Mouse (Mus musculus): ENCODE data around the gene Rab32.
"Not testable (repeated sequence)": the region's sequence is repeated elsewhere in the genome, so short reads cannot be mapped to it uniquely, and the experiment has no call there.

The Rab32 gene

DNA sequence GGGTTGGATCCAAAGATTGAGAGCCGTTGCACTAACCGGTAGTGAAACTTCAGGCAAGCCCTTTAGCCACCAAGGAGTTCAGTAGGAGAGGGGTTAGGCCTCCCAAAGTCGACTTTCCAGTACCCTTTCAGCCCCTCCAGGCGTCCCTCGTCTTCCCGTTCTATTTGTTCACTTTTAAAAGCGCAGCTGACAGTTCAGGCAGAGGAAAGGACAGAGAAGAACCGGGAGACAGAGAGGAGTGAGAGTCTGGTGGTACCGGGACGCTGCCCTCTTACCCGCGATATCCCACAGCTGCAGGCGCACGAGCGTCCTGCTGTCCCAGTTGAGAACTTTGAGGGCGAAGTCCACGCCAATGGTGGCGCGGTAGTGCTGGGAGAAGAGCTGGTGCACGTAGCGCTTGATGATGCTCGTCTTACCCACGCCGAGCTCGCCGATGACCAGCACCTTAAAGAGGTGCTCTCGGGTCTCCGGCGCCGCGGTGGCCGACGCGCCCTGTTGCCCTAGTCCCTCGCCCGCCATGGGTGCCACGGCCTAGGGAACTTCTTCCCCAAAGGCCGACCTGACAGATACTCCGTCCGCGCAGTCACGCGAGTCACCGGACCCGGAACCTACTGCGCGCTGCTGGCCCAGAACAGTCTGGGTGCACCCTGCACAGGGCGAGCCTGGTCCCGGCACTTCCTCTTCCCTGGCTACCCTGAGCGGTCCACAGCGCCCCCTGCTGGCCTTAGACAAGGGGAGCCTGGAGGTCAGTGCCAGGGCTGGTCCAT, at the start of gene Rab32:
Gene Rab32, minus strand, starts transcription at position 696 of the 767 bp plus-strand sequence.
- peak; percentile 91 to 94 for DNase-seq

DNA sequence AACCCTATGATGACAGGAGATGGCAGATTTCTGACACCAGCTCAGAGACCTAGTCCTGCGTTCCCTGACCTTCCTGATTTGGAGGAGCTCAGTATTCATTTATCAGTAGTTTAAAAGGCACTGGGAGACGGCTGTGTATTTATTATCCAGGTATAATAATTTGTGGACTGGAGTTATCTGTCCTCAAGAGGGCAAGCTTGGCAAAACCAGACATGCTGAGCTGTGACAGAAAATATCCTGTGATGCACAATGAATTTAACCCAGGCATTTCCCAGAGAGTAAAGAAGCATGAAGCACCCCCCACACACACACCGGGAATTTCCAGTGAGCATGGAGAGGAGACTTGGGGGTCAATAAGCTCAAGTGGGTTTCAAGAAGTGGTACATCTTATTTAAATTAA, 42.7 kb upstream of the Rab32 start:
- DNase-seq, result peak; percentile 20 to 43

DNA sequence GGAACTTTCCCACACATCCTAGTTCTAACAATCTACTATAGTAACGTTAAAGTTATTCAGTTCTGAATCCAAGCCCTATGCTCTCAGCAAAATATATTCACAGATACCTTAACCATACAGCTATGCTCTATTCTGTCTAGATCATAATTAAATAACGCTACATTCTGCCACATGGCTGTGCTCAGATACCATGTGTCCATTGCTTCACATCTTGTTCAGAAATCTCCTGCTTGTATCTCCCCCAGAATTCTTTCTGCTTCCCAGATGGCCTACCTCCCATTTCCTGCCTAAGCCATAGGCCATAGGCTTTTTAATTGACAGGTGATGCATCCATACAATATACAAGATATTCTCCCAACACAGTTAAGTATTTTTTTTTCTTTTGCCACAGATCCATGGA, 39.4 kb upstream of the Rab32 start:
- not testable (repeated sequence) for DNase-seq

DNA sequence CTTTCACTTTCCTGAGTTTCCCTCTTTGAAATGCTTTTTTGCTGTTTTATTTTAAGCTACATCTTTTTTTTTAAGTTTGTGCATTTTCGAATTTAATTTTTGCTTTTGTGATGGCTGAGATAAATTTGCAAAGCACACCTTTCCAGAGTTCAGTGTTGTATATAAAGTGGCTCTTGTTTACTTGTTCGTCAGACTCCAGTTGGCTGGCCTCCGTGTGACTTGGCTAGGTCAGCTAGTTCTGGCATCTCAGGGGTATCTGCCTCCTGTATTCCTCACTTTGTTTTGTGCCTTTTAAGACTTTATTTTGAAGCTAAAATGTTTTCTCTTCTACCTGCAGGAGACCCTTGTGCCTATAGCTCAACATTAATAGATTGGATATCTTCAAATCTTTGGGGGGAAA, 22.7 kb upstream of the Rab32 start:
- DNase-seq, result no peak

DNA sequence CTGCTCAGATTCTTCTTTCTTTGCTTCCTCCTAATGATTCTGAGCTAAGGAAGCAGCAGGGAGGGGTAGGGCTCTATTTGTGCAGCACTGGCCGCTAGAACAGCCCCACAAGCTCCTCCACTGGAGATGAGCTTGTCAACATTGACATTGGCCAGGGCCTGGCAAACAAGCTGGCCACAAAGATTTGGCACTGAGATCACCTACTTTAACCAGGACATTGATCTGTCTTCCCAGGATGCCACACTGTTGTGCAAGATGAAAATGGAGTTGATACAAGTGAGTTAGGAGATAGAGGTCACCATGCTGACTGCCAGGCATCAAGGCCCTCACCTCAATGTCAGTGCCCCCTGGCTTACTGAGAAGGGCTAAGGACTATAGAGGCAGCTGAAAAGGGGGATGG, 21.8 kb upstream of the Rab32 start:
- DNase-seq, result no peak

DNA sequence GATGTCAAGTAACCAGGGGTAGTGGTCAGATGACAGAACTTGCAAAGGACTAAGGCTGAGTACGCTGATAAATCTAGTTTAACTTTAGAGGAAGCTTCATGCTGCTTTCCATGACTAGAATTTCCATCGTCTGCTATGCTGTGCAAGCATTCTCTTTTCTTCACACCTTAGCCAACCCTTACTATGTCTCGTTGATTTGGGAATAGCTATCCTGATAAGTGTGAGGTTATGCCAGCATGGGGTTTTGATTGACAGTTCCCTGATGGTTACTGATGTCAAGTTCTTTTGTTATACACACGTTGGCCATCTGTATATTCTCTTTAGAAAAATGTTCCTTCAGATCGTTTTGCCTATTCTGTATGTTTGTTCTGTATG, 259 bp upstream of the Rab32 start:
- DNase-seq, result no peak

DNA sequence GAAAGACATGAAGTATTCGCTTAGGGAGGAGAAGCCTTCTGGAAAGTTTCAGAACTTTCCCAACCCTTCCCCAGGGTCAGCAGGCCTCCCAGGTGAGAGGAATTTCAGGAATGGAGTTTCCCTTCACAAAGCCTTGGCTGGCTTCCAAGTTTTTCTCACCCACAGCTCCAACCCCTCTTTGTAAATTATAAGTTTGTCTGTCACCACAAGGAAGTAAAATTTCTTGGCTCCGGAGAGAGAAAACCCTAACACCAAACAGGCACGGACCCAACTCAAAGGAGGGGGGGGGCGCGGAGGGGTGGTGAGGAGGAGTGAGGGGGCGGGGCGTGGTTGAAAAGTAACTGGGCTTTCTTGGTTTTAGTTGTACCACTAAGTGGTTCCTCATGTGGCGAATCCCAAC, 980 bp downstream of the Rab32 start:
- DNase-seq, result peak in 1 of 2 experiments; percentile 38

DNA sequence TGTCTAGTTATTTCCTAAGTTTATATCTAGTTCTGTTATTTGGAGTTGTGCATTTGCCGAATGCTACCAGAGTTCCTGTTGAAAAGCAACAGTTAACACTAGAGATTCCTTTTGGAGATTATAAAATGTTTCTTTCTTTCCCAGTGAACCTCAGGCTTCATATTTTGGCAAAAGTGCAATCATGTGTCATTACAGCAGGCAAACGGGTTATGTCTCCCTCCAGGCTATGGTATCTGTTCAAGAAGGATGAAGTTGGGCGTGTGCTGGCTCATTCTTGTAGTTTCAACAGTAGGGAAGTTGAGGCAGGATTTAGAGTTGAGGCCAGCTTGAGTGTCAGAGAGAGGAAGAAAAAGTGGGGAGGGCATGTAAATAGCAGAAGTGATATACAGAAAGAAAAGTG, 2.4 kb downstream of the Rab32 start:
- no peak for DNase-seq

DNA sequence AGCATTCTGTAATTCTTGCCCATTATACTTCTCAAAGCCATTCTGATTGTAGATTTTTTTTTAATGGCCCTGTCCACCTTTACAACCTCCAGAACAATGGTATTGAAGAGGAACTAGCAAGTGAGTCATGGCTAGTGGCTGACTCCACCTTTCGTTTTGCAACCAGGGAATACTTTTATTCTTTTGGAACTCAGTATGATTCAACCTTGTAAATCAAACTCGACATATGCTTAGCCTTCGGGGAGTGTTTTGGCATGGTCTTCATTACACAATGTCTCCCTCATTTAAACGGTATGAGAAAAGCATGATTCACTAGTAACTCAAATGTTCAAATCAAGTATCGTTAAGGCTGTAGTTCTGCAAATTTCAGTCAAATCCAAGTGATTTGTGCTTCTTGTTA, 2.8 kb downstream of the Rab32 start:
- no peak for DNase-seq

DNA sequence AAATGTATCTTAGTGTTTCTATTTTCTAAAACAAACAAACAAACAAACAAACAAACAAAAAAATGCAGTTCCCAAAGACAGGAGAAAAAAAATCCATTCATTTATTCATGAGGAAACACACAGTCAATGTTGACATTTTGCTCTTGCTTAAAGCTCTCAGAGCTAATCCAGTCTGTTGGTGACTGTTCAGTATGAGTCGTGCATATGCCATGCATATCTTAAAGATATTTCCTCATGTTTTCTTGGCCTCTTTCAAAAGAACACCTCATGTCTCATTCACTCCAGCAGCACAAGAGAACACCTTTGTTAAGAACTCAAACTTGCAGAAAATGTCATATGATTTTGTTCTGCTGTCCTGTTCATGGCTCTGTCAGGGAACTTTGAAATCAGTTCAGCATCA, 7.9 kb downstream of the Rab32 start:
- no peak for DNase-seq

DNA sequence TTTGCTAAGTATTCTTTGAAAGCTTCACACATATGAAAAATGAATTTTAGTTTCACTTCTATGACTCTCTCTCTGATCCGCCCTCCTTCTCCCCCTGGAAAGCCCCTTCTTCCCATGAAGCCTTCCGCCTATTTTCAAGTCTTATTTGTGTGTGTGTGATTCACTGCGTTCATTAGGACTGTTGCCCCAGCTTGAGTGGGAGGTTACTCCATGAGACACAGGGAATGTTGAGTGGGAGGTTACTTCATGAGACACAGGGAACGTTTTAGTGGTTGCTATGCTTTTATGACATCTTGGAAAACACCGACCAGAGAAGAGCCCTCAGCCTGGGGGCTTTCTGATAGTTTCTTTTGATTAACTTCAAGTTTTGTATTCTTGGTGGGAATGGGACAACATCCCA, 11.4 kb downstream of the Rab32 start:
- DNase-seq, result no peak

DNA sequence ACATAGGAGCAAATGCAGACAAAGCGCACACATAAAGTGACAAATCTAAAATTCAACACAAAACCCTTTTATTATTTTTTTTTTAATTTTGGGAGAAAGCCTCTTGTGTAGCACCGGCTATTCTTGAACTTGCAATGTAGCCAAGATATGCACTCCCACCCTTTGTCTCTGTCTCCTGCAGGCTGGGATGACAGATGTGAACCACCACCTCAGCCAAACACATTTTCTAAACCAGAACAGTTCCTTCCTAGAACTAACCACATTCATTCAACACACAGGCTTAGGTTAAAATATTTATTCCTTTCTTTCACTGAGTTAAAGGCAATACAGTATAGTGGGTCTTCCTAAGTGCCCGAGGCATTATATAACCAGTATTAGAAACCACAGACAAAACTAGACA, 13.1 kb downstream of the Rab32 start:
- no peak for DNase-seq
